Mouse (Mus musculus) stomach, postnatal 0 days (tissue): ENCODE data around the gene Nup160. TPM values are rescaled to one million over a fixed set of nuclear protein-coding genes. Genes with fewer than 3 reads are reported as not detected.

Source experiments
- ATAC-seq: fragments of 200-750 bp; cut with Nextera tagmentation; 2 replicates; pipeline ENCODE4 v1.8.0; 2017; ENCODE audit not compliant: low FRiP score, low TSS enrichment
- DNase-seq: peaks from one replicate; pipeline ENCODE4 v3.0.0-alpha.2; 2016; ENCODE audit warnings: low spot score
- H3K27ac ChIP-seq: fragments of 300-500 bp; sonication (generic); replicated peaks from 2 replicates; pipeline ENCODE4 v1.5.1; 2014; ENCODE audit warnings: mild to moderate bottlenecking, control low read depth
- H3K27me3 ChIP-seq: fragments of 300-500 bp; sonication (generic); 2 replicates; pipeline ENCODE4 v1.6.1; 2014; ENCODE audit warnings: low read length; ENCODE audit not compliant: control insufficient read depth, insufficient read depth
- H3K36me3 ChIP-seq: fragments of 300-500 bp; sonication (generic); 2 replicates; pipeline ENCODE4 v1.6.1; 2014; ENCODE audit warnings: low read length, mixed read lengths; ENCODE audit not compliant: control insufficient read depth, insufficient read depth
- H3K4me1 ChIP-seq: fragments of 300-500 bp; sonication (generic); replicated peaks from 2 replicates; pipeline ENCODE4 v1.6.1; 2014; ENCODE audit warnings: antibody characterized with exemption; ENCODE audit not compliant: control insufficient read depth, insufficient read depth
- H3K4me2 ChIP-seq: fragments of 300-500 bp; sonication (generic); replicated peaks from 2 replicates; pipeline ENCODE4 v1.6.1; 2014; ENCODE audit warnings: low read depth, mild to moderate bottlenecking, control low read depth, moderate library complexity
- H3K4me3 ChIP-seq: fragments of 300-500 bp; sonication (generic); 2 replicates; pipeline ENCODE4 v1.5.1; 2014; ENCODE audit warnings: low read depth, low read length, control low read depth
- H3K9ac ChIP-seq: fragments of 300-500 bp; sonication (generic); 2 replicates; pipeline ENCODE4 v1.6.1; 2014; ENCODE audit warnings: mild to moderate bottlenecking, low read length, control low read depth, mixed read lengths
- H3K9me3 ChIP-seq: fragments of 300-500 bp; sonication (generic); 2 replicates; pipeline ENCODE4 v1.6.1; 2016; ENCODE audit warnings: low read length; ENCODE audit not compliant: control insufficient read depth
- CTCF ChIP-seq: IDR thresholded peaks from 2 replicates; pipeline ENCODE4 v1.5.1; 2016; ENCODE audit warnings: antibody characterized with exemption, low read depth, mild to moderate bottlenecking, moderate library complexity
- EP300 ChIP-seq: optimal IDR thresholded peaks from 2 replicates; pipeline ENCODE3; 2016; ENCODE audit warnings: antibody characterized with exemption
- WGBS: fragments of 180-500 bp; shearing (Covaris S2); extraction: QIAGEN DNeasy Blood & Tissue Kit; methylation state at CpG from one replicate; pipeline ENCODE4 v1.1.7; 2014; 5-methylcytosine and 5-hydroxymethylcytosine counted together
- polyA plus RNA-seq: library from polyadenylated mRNA; unstranded; fragments of >200 nt; fragmentation: Nextera tagmentation; extraction: Ambion mirVana; gene quantifications from 2 replicates; pipeline ENCODE4 v1.2.1, GENCODE M21; 2015

Nup160 gene
- polyA plus RNA-seq, 1 experiment from 2014 or later: 8.1 TPM

DNA sequence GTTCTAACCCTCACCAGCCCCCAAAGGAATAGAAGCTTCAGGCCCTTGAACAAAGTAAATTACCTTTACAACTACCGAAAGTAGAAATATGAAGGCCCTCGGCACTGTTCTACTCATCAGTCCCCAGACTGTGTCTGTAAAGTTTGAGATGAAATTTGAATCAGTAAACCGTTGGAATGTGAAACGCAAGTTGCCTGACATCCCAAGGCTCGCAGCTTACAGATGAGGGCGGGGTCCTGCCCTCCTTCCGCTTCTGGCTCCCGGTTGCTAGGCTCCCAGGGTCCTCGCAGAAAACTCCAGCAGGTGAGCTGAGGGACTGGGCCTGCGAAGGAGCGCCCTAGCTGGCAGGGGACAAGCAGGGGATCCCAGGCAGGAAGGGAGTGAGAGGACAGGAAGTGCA lies 105.4 kb downstream of the Nup160 start, which contains the start of gene Agbl2:
Gene Agbl2 (plus strand): TSS at position 270 of the 400 bp plus-strand sequence.
- no peaks in the 10 kb centered on the region for H3K27me3 ChIP-seq

DNA sequence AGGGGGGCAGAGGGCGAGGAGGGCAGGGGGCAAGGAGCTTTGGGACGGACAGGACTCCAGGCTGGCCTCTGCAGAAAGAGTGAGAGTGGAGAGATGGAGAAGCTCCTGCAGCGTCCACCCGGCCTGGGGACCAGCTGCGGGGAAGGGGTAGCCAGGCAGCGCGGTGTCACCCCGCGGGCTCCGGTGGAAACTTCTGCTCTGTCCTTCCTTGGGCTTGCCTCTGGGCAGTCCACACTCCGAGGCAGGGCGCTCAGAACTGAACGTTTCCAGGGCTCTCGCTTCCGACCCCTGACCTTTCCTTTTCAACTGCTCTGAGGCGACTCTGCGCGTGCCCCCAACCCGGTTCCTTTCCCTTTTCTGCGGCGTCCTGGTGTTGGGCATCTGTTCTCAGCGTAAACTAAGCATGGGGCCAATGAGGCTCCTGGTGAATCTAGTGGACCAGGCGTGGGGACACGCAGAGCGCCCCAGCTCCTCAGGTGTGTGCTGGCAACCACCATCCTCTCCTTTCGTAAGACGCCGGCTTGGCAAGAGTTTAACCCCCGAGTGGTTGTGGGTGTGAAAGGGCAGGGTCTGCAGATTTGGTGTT lies 106.0 kb downstream of the Nup160 start:
- H3K36me3 ChIP-seq: peaks cover 14% of the 10 kb centered on the region

More for the DNA sequence above, 105.4 kb downstream of the Nup160 start, which contains the start of gene Agbl2:
- no peaks in the 10 kb centered on the region for H3K9me3 ChIP-seq
- peak; percentile 37 for DNase-seq
- peak within 1 kb of the TSS; percentile 50 for H3K4me3 ChIP-seq
- no peak within 1 kb of the TSS for H3K27ac ChIP-seq
- peaks cover 15% of the 10 kb centered on the region for H3K36me3 ChIP-seq
- H3K9ac ChIP-seq: peak within 1 kb of the TSS; percentile 45
- H3K4me1 ChIP-seq: no peaks in the 10 kb centered on the region
- H3K4me2 ChIP-seq: peak within 1 kb of the TSS; percentile 78
- TF ChIP-seq CTCF: no peak
- TF ChIP-seq EP300: no peak
- peak; percentile 72 for ATAC-seq
- WGBS: 2% methylated on average over 11 of the region's 11 CpGs

More for the DNA sequence above, 106.0 kb downstream of the Nup160 start:
- TF ChIP-seq EP300 (no peak), CTCF (no peak)
- DNase-seq (peak; percentile 36), ATAC-seq (peak; percentile 70)
- no peaks in the 10 kb centered on the region for H3K4me1 ChIP-seq
- peak overlapping the region; percentile 45 for H3K9ac ChIP-seq
- no peak overlapping the region for H3K27ac ChIP-seq
- WGBS: 4% methylated on average over 25 of the region's 29 CpGs
- peak overlapping the region; percentile 50 for H3K4me3 ChIP-seq
- no peaks in the 10 kb centered on the region for H3K9me3 ChIP-seq
- H3K27me3 ChIP-seq: no peaks in the 10 kb centered on the region
- H3K4me2 ChIP-seq: peak overlapping the region; percentile 78

Other genes with a start within 250 kb of the Nup160 start
- 2.1 and 2.2 TPM in 2 replicates for gene Ptprj, start 96.6 kb upstream of the Nup160 start, polyA plus RNA-seq
- gene Fnbp4, start 68.2 kb downstream of the Nup160 start, polyA plus RNA-seq: 26.3 and 31.0 TPM in 2 replicates
- 0.28 and 0.35 TPM in 2 replicates for gene Agbl2, start 105.5 kb downstream of the Nup160 start, polyA plus RNA-seq
- gene Mtch2, start 169.9 kb downstream of the Nup160 start, polyA plus RNA-seq: 151 and 155 TPM in 2 replicates
- gene C1qtnf4, start 208.6 kb downstream of the Nup160 start, polyA plus RNA-seq: 19.4 and 20.7 TPM in 2 replicates
- 16.4 and 18.4 TPM in 2 replicates for gene Kbtbd4, start 227.5 kb downstream of the Nup160 start, polyA plus RNA-seq
- gene Ndufs3, start 227.6 kb downstream of the Nup160 start, polyA plus RNA-seq: 224 and 230 TPM in 2 replicates